Mouse (Mus musculus) stomach, postnatal 0 days (tissue): Measurements from ENCODE around the gene Oasl1. TPM values are rescaled to one million over a fixed set of nuclear protein-coding genes. Genes with fewer than 3 reads are reported as not detected.
A peak's percentile ranks its signal among the peaks of the same experiment; 100 is the strongest.
"Not testable (repeated sequence)": the region's sequence is repeated elsewhere in the genome, so short reads cannot be mapped to it uniquely, and the experiment has no call there.

ENCODE experiments used
- ATAC-seq: fragments of 200-750 bp; cut with Nextera tagmentation; 2 replicates; pipeline ENCODE4 v1.8.0; 2017; ENCODE audit not compliant: low FRiP score, low TSS enrichment
- DNase-seq: peaks from one replicate; pipeline ENCODE4 v3.0.0-alpha.2; 2016; ENCODE audit warnings: low spot score
- H3K27ac ChIP-seq: fragments of 300-500 bp; sonication (generic); replicated peaks from 2 replicates; pipeline ENCODE4 v1.5.1; 2014; ENCODE audit warnings: mild to moderate bottlenecking, control low read depth
- H3K27me3 ChIP-seq: fragments of 300-500 bp; sonication (generic); 2 replicates; pipeline ENCODE4 v1.6.1; 2014; ENCODE audit warnings: low read length; ENCODE audit not compliant: control insufficient read depth, insufficient read depth
- H3K36me3 ChIP-seq: fragments of 300-500 bp; sonication (generic); 2 replicates; pipeline ENCODE4 v1.6.1; 2014; ENCODE audit warnings: low read length, mixed read lengths; ENCODE audit not compliant: control insufficient read depth, insufficient read depth
- H3K4me1 ChIP-seq: fragments of 300-500 bp; sonication (generic); replicated peaks from 2 replicates; pipeline ENCODE4 v1.6.1; 2014; ENCODE audit warnings: antibody characterized with exemption; ENCODE audit not compliant: control insufficient read depth, insufficient read depth
- H3K4me2 ChIP-seq: fragments of 300-500 bp; sonication (generic); replicated peaks from 2 replicates; pipeline ENCODE4 v1.6.1; 2014; ENCODE audit warnings: low read depth, mild to moderate bottlenecking, control low read depth, moderate library complexity
- H3K4me3 ChIP-seq: fragments of 300-500 bp; sonication (generic); 2 replicates; pipeline ENCODE4 v1.5.1; 2014; ENCODE audit warnings: low read depth, low read length, control low read depth
- H3K9ac ChIP-seq: fragments of 300-500 bp; sonication (generic); 2 replicates; pipeline ENCODE4 v1.6.1; 2014; ENCODE audit warnings: mild to moderate bottlenecking, low read length, control low read depth, mixed read lengths
- H3K9me3 ChIP-seq: fragments of 300-500 bp; sonication (generic); 2 replicates; pipeline ENCODE4 v1.6.1; 2016; ENCODE audit warnings: low read length; ENCODE audit not compliant: control insufficient read depth
- CTCF ChIP-seq: IDR thresholded peaks from 2 replicates; pipeline ENCODE4 v1.5.1; 2016; ENCODE audit warnings: antibody characterized with exemption, low read depth, mild to moderate bottlenecking, moderate library complexity
- EP300 ChIP-seq: optimal IDR thresholded peaks from 2 replicates; pipeline ENCODE3; 2016; ENCODE audit warnings: antibody characterized with exemption
- WGBS: fragments of 180-500 bp; shearing (Covaris S2); extraction: QIAGEN DNeasy Blood & Tissue Kit; methylation state at CpG from one replicate; pipeline ENCODE4 v1.1.7; 2014; 5-methylcytosine and 5-hydroxymethylcytosine counted together
- polyA plus RNA-seq: library from polyadenylated mRNA; unstranded; fragments of >200 nt; fragmentation: Nextera tagmentation; extraction: Ambion mirVana; gene quantifications from 2 replicates; pipeline ENCODE4 v1.2.1, GENCODE M21; 2015

Gene Oasl1
- polyA plus RNA-seq = 14.1 and 14.6 TPM in 2 replicates

DNA sequence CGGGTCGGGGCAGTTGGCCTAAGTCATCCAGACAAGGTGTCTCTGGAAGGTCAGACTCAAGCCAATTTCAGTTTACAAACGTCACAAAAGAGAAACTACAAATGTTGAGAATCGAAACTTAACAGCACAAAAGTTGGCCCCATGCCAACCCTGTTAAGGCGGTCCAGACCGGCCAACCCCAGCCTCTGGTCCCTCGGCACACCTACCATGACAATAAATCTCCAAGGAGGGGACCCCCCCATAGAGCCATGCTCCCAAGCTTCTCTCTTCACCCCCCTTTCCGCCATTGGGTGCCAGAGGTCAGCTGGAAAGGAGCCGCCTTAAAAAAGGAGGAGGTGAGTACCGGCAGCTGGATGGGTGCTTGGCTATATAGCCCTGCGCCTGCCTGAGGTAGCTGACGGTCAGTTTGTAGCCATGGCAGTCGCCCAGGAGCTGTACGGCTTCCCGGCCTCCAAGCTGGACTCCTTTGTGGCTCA, at the start of gene Oasl1:
Gene Oasl1 (plus strand): TSS at position 243 of the 476 bp plus-strand sequence.
- no peaks in the 10 kb centered on the region for H3K27me3 ChIP-seq
- H3K4me2 ChIP-seq = peak within 1 kb of the TSS; percentile 61
- WGBS = 14% methylated on average over 15 of the region's 15 CpGs
- no peaks in the 10 kb centered on the region for H3K36me3 ChIP-seq
- H3K4me3 ChIP-seq = peak within 1 kb of the TSS; percentile 40
- H3K9me3 ChIP-seq = no peaks in the 10 kb centered on the region
- peak within 1 kb of the TSS; percentile 65 for H3K27ac ChIP-seq
- H3K9ac ChIP-seq = peak within 1 kb of the TSS; percentile 56
- no peak for TF ChIP-seq EP300
- TF ChIP-seq CTCF = no peak
- peak; percentile 62 for ATAC-seq
- H3K4me1 ChIP-seq = no peaks in the 10 kb centered on the region
- DNase-seq = peak; percentile 82

DNA sequence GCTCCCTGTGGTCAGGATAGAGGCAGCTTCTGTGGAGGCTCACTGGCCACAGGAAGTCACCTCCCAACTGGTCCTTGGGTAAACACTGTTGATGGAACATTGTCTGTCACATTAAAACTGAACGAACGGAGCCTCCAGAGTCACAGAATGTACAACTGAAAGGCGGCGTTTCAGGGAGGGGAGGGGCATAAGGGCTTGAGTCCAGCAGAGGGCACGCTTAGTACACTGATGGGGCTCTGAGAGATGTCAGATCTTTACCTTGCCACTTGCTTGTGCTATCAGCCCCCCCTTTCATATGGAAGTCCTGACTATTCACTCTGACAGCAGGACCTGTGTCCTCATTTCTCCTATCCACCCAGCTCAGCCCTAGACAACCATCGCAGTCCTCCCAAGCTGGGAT, 47.2 kb upstream of the Oasl1 start:
- peak; percentile 56; the same call in 1 of the 2 replicates for ATAC-seq
- H3K4me3 ChIP-seq = no peak overlapping the region
- 58% methylated on average over 6 of the region's 6 CpGs for WGBS
- no peak overlapping the region for H3K27ac ChIP-seq
- no peaks in the 10 kb centered on the region for H3K9me3 ChIP-seq
- peak; percentile 47 for DNase-seq
- no peaks in the 10 kb centered on the region for H3K27me3 ChIP-seq
- H3K9ac ChIP-seq = no peak overlapping the region
- TF ChIP-seq EP300 (no peak), CTCF (peak; percentile 74)
- no peaks in the 10 kb centered on the region for H3K4me1 ChIP-seq
- no peaks in the 10 kb centered on the region for H3K36me3 ChIP-seq
- H3K4me2 ChIP-seq = no peak overlapping the region

DNA sequence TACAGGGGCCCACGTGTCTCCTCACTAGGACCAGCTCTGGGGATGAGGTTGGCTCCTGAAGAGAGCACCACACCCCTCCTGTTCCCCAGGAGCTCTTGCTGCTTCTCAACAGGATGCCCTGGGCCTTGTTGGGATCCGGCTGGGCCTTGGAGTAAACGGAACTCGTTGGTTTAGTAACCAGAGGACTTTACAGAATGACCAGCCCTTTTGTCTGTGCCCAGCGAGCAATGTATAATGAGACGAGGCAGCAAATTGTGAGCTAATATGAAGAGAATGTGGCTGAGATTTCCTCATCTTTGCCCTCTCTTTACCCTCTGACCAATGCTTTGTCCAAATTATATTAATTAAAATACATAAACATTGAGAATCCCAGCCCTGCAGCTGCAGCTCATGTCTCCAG, 46.7 kb upstream of the Oasl1 start:
- Histone ChIP-seq H3K4me2 (no peak overlapping the region), H3K4me1 (no peaks in the 10 kb centered on the region), H3K27ac (no peak overlapping the region), H3K36me3 (no peaks in the 10 kb centered on the region), H3K9me3 (no peaks in the 10 kb centered on the region), H3K9ac (no peak overlapping the region), H3K27me3 (no peaks in the 10 kb centered on the region), H3K4me3 (no peak overlapping the region)
- TF ChIP-seq EP300 (no peak), CTCF (no peak)
- 46% methylated on average over 6 of the region's 6 CpGs for WGBS
- ATAC-seq (no peak), DNase-seq (no peak)

DNA sequence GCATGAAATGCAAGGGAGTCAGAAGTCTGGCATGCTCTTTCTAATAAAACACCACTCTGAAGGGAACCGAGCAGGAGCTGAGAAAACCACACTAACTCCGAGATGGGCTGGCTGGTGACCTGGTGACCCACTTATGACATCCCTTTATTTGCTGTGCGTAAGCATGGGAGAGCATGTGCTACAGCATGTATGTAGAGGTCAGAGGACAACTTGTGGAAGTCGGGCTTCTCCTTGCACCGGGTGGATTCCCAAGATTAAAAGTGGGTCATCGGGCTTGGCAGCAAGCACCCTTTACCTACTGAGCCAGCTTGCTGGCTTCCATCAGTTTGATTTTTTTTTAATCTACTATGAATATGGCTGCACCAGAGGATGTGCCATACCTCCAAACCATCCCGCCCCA, 45.6 kb upstream of the Oasl1 start:
- WGBS = 59% methylated on average over 7 of the region's 7 CpGs
- H3K4me3 ChIP-seq = no peak overlapping the region
- no peaks in the 10 kb centered on the region for H3K36me3 ChIP-seq
- no peak overlapping the region for H3K4me2 ChIP-seq
- no peaks in the 10 kb centered on the region for H3K27me3 ChIP-seq
- no peaks in the 10 kb centered on the region for H3K4me1 ChIP-seq
- ATAC-seq (no peak), DNase-seq (no peak)
- TF ChIP-seq EP300 = no peak
- no peak for TF ChIP-seq CTCF
- H3K9ac ChIP-seq = no peak overlapping the region
- H3K27ac ChIP-seq = no peak overlapping the region
- no peaks in the 10 kb centered on the region for H3K9me3 ChIP-seq

DNA sequence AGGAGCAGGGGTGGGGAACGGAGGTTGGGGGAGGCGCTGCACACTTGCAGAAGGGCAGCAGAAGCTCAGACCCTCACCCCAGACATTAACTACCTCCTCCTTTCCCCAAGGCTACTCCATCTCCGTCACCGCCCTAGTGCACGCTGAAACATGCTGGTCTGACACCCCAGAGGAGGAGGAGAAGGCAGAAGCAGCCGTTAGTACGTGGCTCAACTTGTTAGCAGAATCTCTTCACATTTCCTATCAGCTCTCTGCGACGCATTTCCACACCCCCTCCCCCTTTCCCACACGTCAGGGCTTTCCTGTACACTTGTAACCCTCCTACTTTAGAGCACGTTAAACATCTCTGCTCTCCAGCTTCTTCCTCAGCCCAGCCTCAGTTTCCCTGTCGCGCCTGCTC, 43.6 kb upstream of the Oasl1 start:
- Histone ChIP-seq H3K36me3 (no peaks in the 10 kb centered on the region), H3K4me3 (no peak overlapping the region), H3K4me2 (no peak overlapping the region), H3K27me3 (no peaks in the 10 kb centered on the region), H3K27ac (no peak overlapping the region), H3K4me1 (no peaks in the 10 kb centered on the region), H3K9ac (no peak overlapping the region), H3K9me3 (no peaks in the 10 kb centered on the region)
- TF ChIP-seq CTCF (no peak), EP300 (no peak)
- no peak for ATAC-seq
- no peak for DNase-seq
- 35% methylated on average over 12 of the region's 13 CpGs for WGBS

GRCm38 (mm10) chr5:114882319-114882718, 40.7 kb upstream of the Oasl1 start:
- not testable (repeated sequence) for H3K27me3 ChIP-seq, H3K36me3 ChIP-seq, ATAC-seq, DNase-seq, H3K9ac ChIP-seq, H3K4me2 ChIP-seq, H3K4me3 ChIP-seq, H3K4me1 ChIP-seq, H3K9me3 ChIP-seq, H3K27ac ChIP-seq
- WGBS = 91% methylated on average over 6 of the region's 7 CpGs
